Mouse (Mus musculus) embryonic facial prominence, embryonic 13.5 days (tissue): Measurements from ENCODE around the gene Camk1. TPM values are rescaled to one million over a fixed set of nuclear protein-coding genes. Genes with fewer than 3 reads are reported as not detected.
"Not testable (repeated sequence)": the region's sequence is repeated elsewhere in the genome, so short reads cannot be mapped to it uniquely, and the experiment has no call there.

Experiments used
- ATAC-seq: fragments of 200-750 bp; cut with Nextera tagmentation; 2 replicates; pipeline ENCODE4 v1.8.0; 2017; ENCODE audit warnings: low read depth; ENCODE audit not compliant: insufficient number of reproducible peaks, insufficient read depth, low FRiP score, low TSS enrichment
- H3K27ac ChIP-seq: fragments of 300-500 bp; sonication (generic); 2 replicates; pipeline ENCODE4 v1.5.1; 2015; ENCODE audit warnings: moderate library complexity, mild to moderate bottlenecking, inconsistent platforms
- H3K27me3 ChIP-seq: fragments of 300-500 bp; sonication (generic); 2 replicates; pipeline ENCODE4 v1.6.1; 2015; ENCODE audit warnings: mild to moderate bottlenecking, inconsistent platforms
- H3K36me3 ChIP-seq: fragments of 300-500 bp; sonication (generic); 2 replicates; pipeline ENCODE4 v1.6.1; 2015; ENCODE audit warnings: mild to moderate bottlenecking, inconsistent platforms
- H3K4me1 ChIP-seq: fragments of 300-500 bp; sonication (generic); 2 replicates; pipeline ENCODE4 v1.6.1; 2015; ENCODE audit warnings: inconsistent platforms
- H3K4me2 ChIP-seq: fragments of 300-500 bp; sonication (generic); 2 replicates; pipeline ENCODE4 v1.6.1; 2015; ENCODE audit warnings: moderate library complexity, mild to moderate bottlenecking, inconsistent platforms
- H3K4me3 ChIP-seq: fragments of 300-500 bp; sonication (generic); 2 replicates; pipeline ENCODE4 v1.5.1; 2015; ENCODE audit warnings: mild to moderate bottlenecking, inconsistent platforms
- H3K9ac ChIP-seq: fragments of 300-500 bp; sonication (generic); 2 replicates; pipeline ENCODE4 v1.6.1; 2015; ENCODE audit warnings: mild to moderate bottlenecking, inconsistent platforms
- H3K9me3 ChIP-seq: fragments of 300-500 bp; sonication (generic); 2 replicates; pipeline ENCODE4 v1.6.1; 2016; ENCODE audit warnings: inconsistent platforms
- WGBS: fragments of 180-500 bp; shearing (Covaris S2); methylation state at CpG from one replicate; pipeline ENCODE4 v1.1.7; 2015; ENCODE audit warnings: mixed read lengths; 5-methylcytosine and 5-hydroxymethylcytosine counted together
- polyA plus RNA-seq: library from polyadenylated mRNA; unstranded; fragments of >200 nt; fragmentation: Nextera tagmentation; extraction: Ambion mirVana; gene quantifications from 2 replicates; pipeline ENCODE4 v1.2.1, GENCODE M21; 2015

Camk1 gene
- polyA plus RNA-seq, 1 experiment from 2014 or later: 95.2 TPM

- 79% methylated on average over 6 of the region's 6 CpGs for WGBS
Measured at GRCm38 (mm10) chr6:113332734-113333133, 11.1 kb downstream of the Camk1 start.

DNA sequence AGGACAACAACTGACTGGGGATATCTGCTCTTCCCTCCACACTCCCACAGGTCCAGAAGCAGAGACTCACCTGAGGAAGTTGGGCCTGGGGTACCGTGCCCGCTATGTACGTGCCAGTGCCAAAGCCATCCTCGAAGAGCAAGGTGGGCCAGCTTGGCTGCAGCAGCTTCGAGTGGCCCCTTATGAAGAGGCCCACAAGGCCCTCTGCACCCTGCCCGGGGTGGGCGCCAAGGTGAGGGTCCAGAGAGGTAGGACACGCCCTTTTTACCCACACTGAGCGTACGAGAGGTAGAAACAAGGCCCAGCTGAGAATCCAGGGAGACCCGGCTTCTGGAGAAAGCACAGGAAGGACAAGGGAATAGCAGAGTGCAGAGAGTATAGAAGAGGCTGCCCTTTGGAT is 12.1 kb downstream of the Camk1 start:
- Histone ChIP-seq H3K4me3 (no peak overlapping the region), H3K4me1 (no peaks in the 10 kb centered on the region; the same call in 1 of the 2 replicates), H3K27me3 (no peaks in the 10 kb centered on the region), H3K4me2 (no peak overlapping the region), H3K27ac (no peak overlapping the region), H3K9ac (no peak overlapping the region), H3K9me3 (no peaks in the 10 kb centered on the region), H3K36me3 (peaks cover 61% of the 10 kb centered on the region)
- ATAC-seq: no peak
- 90% methylated on average over 11 of the region's 11 CpGs for whole genome bisulfite sequencing

More at GRCm38 (mm10) chr6:113332734-113333133, 11.1 kb downstream of the Camk1 start:
- not testable (repeated sequence) for H3K4me2 ChIP-seq, H3K4me3 ChIP-seq, H3K27ac ChIP-seq, H3K9me3 ChIP-seq, H3K27me3 ChIP-seq, H3K4me1 ChIP-seq, H3K9ac ChIP-seq, ATAC-seq
- H3K36me3 ChIP-seq: peaks cover 70% of the 10 kb centered on the region

- H3K36me3 ChIP-seq: peaks cover 52% of the 10 kb centered on the region
- H3K9ac ChIP-seq: no peak overlapping the region
- no peak overlapping the region for H3K4me3 ChIP-seq
- H3K27ac ChIP-seq: no peak overlapping the region
- H3K4me2 ChIP-seq: no peak overlapping the region
- H3K27me3 ChIP-seq: no peaks in the 10 kb centered on the region
- ATAC-seq: no peak
- H3K4me1 ChIP-seq: peaks cover 7% of the 10 kb centered on the region
- no peaks in the 10 kb centered on the region for H3K9me3 ChIP-seq
- 54% methylated on average over 2 of the region's 2 CpGs for WGBS
Measured at GRCm38 (mm10) chr6:113330547-113330946, 13.2 kb downstream of the Camk1 start.

DNA sequence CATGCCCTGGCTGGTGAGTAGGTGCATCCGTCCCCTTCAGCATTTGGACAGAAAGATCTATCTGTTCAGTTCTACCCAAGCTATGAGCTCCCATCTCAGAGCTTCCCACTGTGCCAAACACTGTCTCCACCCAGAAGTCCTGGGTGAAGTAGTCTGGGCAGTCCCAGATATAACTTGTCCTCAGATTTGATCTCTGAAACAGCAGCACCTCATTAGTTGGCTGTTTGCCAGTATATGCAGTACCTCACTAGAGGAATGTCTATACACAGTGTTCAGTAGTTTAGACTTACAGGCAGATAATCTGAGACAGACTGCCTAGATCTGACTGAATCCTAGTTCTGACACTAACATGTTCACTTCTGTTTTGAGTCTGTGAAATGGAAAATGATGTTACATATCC is 14.4 kb downstream of the Camk1 start:
- no peaks in the 10 kb centered on the region for H3K27me3 ChIP-seq
- H3K9me3 ChIP-seq: no peaks in the 10 kb centered on the region
- peaks cover 50% of the 10 kb centered on the region for H3K36me3 ChIP-seq
- no peak overlapping the region for H3K4me2 ChIP-seq
- WGBS: 83% methylated on average over 1 of the region's 1 CpGs
- peaks cover 9% of the 10 kb centered on the region for H3K4me1 ChIP-seq
- no peak overlapping the region for H3K27ac ChIP-seq
- H3K9ac ChIP-seq: no peak overlapping the region
- ATAC-seq: no peak
- no peak overlapping the region for H3K4me3 ChIP-seq

DNA sequence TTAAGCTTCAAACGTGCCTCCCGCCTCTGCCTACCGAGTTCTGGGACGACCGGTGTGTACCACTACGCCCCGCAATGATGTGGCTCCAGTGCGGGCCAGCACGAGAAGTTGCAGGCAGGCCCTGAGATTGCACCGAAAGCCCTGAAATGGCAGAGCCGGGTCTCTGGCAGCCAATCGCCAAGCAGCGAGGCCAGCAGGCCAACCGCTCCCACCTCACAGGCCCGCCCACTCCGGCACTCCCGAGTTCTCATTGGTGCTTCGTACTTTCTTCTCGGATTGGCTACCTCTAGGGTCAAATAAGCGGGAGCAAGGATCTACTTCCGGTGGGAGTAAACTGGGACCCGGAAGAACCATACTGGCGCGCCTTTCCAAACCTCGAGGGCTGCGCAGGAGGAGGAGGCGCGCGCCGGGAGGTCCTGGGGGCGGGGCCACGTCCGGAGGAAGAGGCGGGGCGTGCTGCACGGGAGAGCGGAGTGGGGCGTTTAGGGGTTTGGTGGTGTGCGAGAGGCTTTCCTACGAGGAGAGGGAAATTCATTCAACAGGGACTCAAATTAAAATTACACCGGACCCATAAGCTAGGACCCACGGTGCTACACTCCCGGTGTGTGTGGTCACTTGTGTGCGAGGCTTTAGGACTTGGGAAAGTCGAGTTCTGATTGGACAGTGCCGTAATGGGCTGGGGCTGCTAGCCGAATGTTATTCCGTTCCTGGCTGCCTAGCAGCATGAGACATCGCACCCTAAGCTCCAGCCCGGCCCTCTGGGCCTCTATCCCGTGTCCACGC is 17.1 kb downstream of the Camk1 start, which contains the start of gene Ogg1:
Gene Ogg1, plus strand, starts transcription at position 440 of the 783 bp plus-strand sequence.
- H3K4me2 ChIP-seq: peak within 1 kb of the TSS; percentile 93
- H3K4me1 ChIP-seq: peaks cover 9% of the 10 kb centered on the region
- under 1% methylated on average over 52 of the region's 52 CpGs for WGBS
- peak within 1 kb of the TSS; percentile 94 for H3K27ac ChIP-seq
- H3K27me3 ChIP-seq: no peaks in the 10 kb centered on the region
- peak; percentile 98 for ATAC-seq
- peak within 1 kb of the TSS; percentile 66 for H3K4me3 ChIP-seq
- peaks cover 58% of the 10 kb centered on the region for H3K36me3 ChIP-seq
- H3K9me3 ChIP-seq: no peaks in the 10 kb centered on the region
- peak within 1 kb of the TSS; percentile 85 for H3K9ac ChIP-seq

- WGBS: 97% methylated on average over 3 of the region's 3 CpGs
- H3K27ac ChIP-seq: no peak overlapping the region
- H3K4me2 ChIP-seq: no peak overlapping the region
- H3K27me3 ChIP-seq: no peaks in the 10 kb centered on the region
- peaks cover 90% of the 10 kb centered on the region for H3K36me3 ChIP-seq
- no peaks in the 10 kb centered on the region for H3K9me3 ChIP-seq
- no peak overlapping the region for H3K9ac ChIP-seq
- no peak overlapping the region for H3K4me3 ChIP-seq
- no peaks in the 10 kb centered on the region for H3K4me1 ChIP-seq
- no peak for ATAC-seq
Measured at GRCm38 (mm10) chr6:113315972-113316371, 27.8 kb downstream of the Camk1 start.

- peak overlapping the region; percentile 95 for H3K4me3 ChIP-seq
- H3K36me3 ChIP-seq: peaks cover 26% of the 10 kb centered on the region
- no peaks in the 10 kb centered on the region for H3K9me3 ChIP-seq
- H3K27me3 ChIP-seq: no peaks in the 10 kb centered on the region
- peak overlapping the region; percentile 99 for H3K27ac ChIP-seq
- WGBS: 28% methylated on average over 5 of the region's 5 CpGs
- no peak for ATAC-seq
- H3K4me1 ChIP-seq: peaks cover 21% of the 10 kb centered on the region
- peak overlapping the region; percentile 97 for H3K9ac ChIP-seq
- H3K4me2 ChIP-seq: peak overlapping the region; percentile 99
Measured at GRCm38 (mm10) chr6:113308141-113308540, 35.6 kb downstream of the Camk1 start.

- Histone ChIP-seq H3K9me3 (no peaks in the 10 kb centered on the region), H3K27me3 (no peaks in the 10 kb centered on the region), H3K9ac (peak overlapping the region; percentile 97), H3K4me2 (peak overlapping the region; percentile 99), H3K4me3 (peak overlapping the region; percentile 95), H3K36me3 (peaks cover 22% of the 10 kb centered on the region), H3K27ac (peak overlapping the region; percentile 99), H3K4me1 (peaks cover 21% of the 10 kb centered on the region)
- 1% methylated on average over 32 of the region's 34 CpGs for WGBS
- no peak; the same call in 1 of the 2 replicates for ATAC-seq
Measured at GRCm38 (mm10) chr6:113307481-113308121, 36.2 kb downstream of the Camk1 start.

GRCm38 (mm10) chr6:113306986-113307349 is 36.8 kb downstream of the Camk1 start, which contains the start of gene Brpf1:
TSS of gene Brpf1 (plus strand) at chr6:113307137.
- Histone ChIP-seq H3K36me3 (peaks cover 16% of the 10 kb centered on the region), H3K4me1 (peaks cover 21% of the 10 kb centered on the region), H3K9ac (peak within 1 kb of the TSS; percentile 97), H3K27me3 (no peaks in the 10 kb centered on the region), H3K4me3 (peak within 1 kb of the TSS; percentile 95), H3K4me2 (peak within 1 kb of the TSS; percentile 99), H3K27ac (peak within 1 kb of the TSS; percentile 99), H3K9me3 (no peaks in the 10 kb centered on the region)
- ATAC-seq: peak; percentile 63
- WGBS: under 1% methylated on average over 32 of the region's 32 CpGs

GRCm38 (mm10) chr6:113306322-113306985 is 37.3 kb downstream of the Camk1 start:
- Histone ChIP-seq H3K4me1 (peaks cover 21% of the 10 kb centered on the region), H3K27ac (peak overlapping the region; percentile 99), H3K9me3 (no peaks in the 10 kb centered on the region), H3K27me3 (no peaks in the 10 kb centered on the region), H3K36me3 (peaks cover 15% of the 10 kb centered on the region), H3K4me3 (peak overlapping the region; percentile 95), H3K4me2 (peak overlapping the region; percentile 99), H3K9ac (peak overlapping the region; percentile 97)
- 2% methylated on average over 50 of the region's 50 CpGs for WGBS
- peak; percentile 98 for ATAC-seq

GRCm38 (mm10) chr6:113302258-113302657 is 41.5 kb downstream of the Camk1 start:
- ATAC-seq: no peak
- Histone ChIP-seq H3K9me3 (no peaks in the 10 kb centered on the region), H3K36me3 (no peaks in the 10 kb centered on the region), H3K9ac (no peak overlapping the region), H3K27ac (no peak overlapping the region), H3K27me3 (no peaks in the 10 kb centered on the region), H3K4me2 (no peak overlapping the region), H3K4me3 (no peak overlapping the region), H3K4me1 (peaks cover 7% of the 10 kb centered on the region; the same call in 1 of the 2 replicates)
- 28% methylated on average over 3 of the region's 3 CpGs for WGBS
